Mouse (Mus musculus) midbrain, embryonic 16.5 days (tissue): ENCODE results near the gene B130006D01Rik. TPM values are rescaled to one million over a fixed set of nuclear protein-coding genes. Genes with fewer than 3 reads are reported as not detected.

Experiments used
- ATAC-seq: fragments of 200-750 bp; cut with Nextera tagmentation; 2 replicates; pipeline ENCODE4 v1.8.0; 2017; ENCODE audit warnings: moderate TSS enrichment
- H3K27ac ChIP-seq: fragments of 300-500 bp; sonication (generic); 2 replicates; pipeline ENCODE4 v1.5.1; 2014; ENCODE audit warnings: mild to moderate bottlenecking, low read length, mixed read lengths
- H3K27me3 ChIP-seq: fragments of 300-500 bp; sonication (generic); 2 replicates; pipeline ENCODE4 v1.6.1; 2014; ENCODE audit warnings: low read depth, low read length, mixed read lengths; ENCODE audit not compliant: control insufficient read depth, insufficient read depth
- H3K36me3 ChIP-seq: fragments of 300-500 bp; sonication (generic); 2 replicates; pipeline ENCODE4 v1.6.1; 2014; ENCODE audit warnings: mild to moderate bottlenecking, low read length, moderate library complexity, mixed read lengths; ENCODE audit not compliant: control insufficient read depth, insufficient read depth
- H3K4me1 ChIP-seq: fragments of 300-500 bp; sonication (generic); 2 replicates; pipeline ENCODE4 v1.6.1; 2014; ENCODE audit warnings: mild to moderate bottlenecking, low read length, mixed read lengths; ENCODE audit not compliant: control insufficient read depth, insufficient read depth
- H3K4me2 ChIP-seq: fragments of 300-500 bp; sonication (generic); 2 replicates; pipeline ENCODE4 v1.6.1; 2014; ENCODE audit warnings: mild to moderate bottlenecking, low read length, mixed read lengths
- H3K4me3 ChIP-seq: fragments of 300-500 bp; sonication (generic); 2 replicates; pipeline ENCODE4 v1.5.1; 2014; ENCODE audit warnings: low read depth, mild to moderate bottlenecking, low read length, moderate library complexity, mixed read lengths
- H3K9ac ChIP-seq: fragments of 300-500 bp; sonication (generic); 2 replicates; pipeline ENCODE4 v1.6.1; 2014; ENCODE audit warnings: low read depth, low read length, mixed read lengths
- H3K9me3 ChIP-seq: fragments of 300-500 bp; sonication (generic); replicated peaks from 2 replicates; pipeline ENCODE4 v1.6.1; 2014; ENCODE audit warnings: mild to moderate bottlenecking, low read length, mixed read lengths; ENCODE audit not compliant: control insufficient read depth, poor library complexity, severe bottlenecking
- WGBS: fragments of 180-500 bp; shearing (Covaris S2); extraction: QIAGEN DNeasy Blood & Tissue Kit; methylation state at CpG from one replicate; pipeline ENCODE4 v1.1.7; 2014; 5-methylcytosine and 5-hydroxymethylcytosine counted together
- polyA plus RNA-seq: library from polyadenylated mRNA; unstranded; fragments of >200 nt; fragmentation: Nextera tagmentation; extraction: Ambion mirVana; gene quantifications from 2 replicates; pipeline ENCODE4 v1.2.1, GENCODE M21; 2015

The B130006D01Rik gene
- polyA plus RNA-seq, 1 experiment from 2014 or later = 1.3 TPM

- WGBS = 78% methylated on average over 7 of the region's 7 CpGs
- H3K4me3 ChIP-seq = no peak overlapping the region
- no peaks in the 10 kb centered on the region for H3K36me3 ChIP-seq
- no peak for ATAC-seq
- no peaks in the 10 kb centered on the region for H3K9me3 ChIP-seq
- no peak overlapping the region for H3K27ac ChIP-seq
- H3K4me1 ChIP-seq = no peaks in the 10 kb centered on the region
- no peaks in the 10 kb centered on the region for H3K27me3 ChIP-seq
- no peak overlapping the region for H3K9ac ChIP-seq
- no peak overlapping the region for H3K4me2 ChIP-seq
These were observed 34.4 kb upstream of the B130006D01Rik start for GRCm38 (mm10) chr11:95688981-95689380.

- Histone ChIP-seq H3K9ac (no peak overlapping the region), H3K4me1 (no peaks in the 10 kb centered on the region), H3K27ac (no peak overlapping the region), H3K27me3 (no peaks in the 10 kb centered on the region), H3K4me3 (no peak overlapping the region), H3K9me3 (no peaks in the 10 kb centered on the region), H3K36me3 (no peaks in the 10 kb centered on the region), H3K4me2 (no peak overlapping the region)
- WGBS = 93% methylated on average over 3 of the region's 3 CpGs
- no peak for ATAC-seq
These were observed 33.8 kb upstream of the B130006D01Rik start for GRCm38 (mm10) chr11:95689544-95689943.

- H3K27ac ChIP-seq = no peak overlapping the region
- no peak overlapping the region for H3K4me2 ChIP-seq
- H3K27me3 ChIP-seq = no peaks in the 10 kb centered on the region
- no peak overlapping the region for H3K9ac ChIP-seq
- H3K4me3 ChIP-seq = no peak overlapping the region
- H3K9me3 ChIP-seq = no peaks in the 10 kb centered on the region
- ATAC-seq = no peak
- 81% methylated on average over 5 of the region's 5 CpGs for WGBS
- no peaks in the 10 kb centered on the region for H3K36me3 ChIP-seq
- no peaks in the 10 kb centered on the region for H3K4me1 ChIP-seq
These were observed 24.8 kb upstream of the B130006D01Rik start for GRCm38 (mm10) chr11:95698541-95698940.

- Histone ChIP-seq H3K27ac (no peak overlapping the region), H3K27me3 (no peaks in the 10 kb centered on the region)
- WGBS = 95% methylated on average over 13 of the region's 13 CpGs
These were observed 22.3 kb upstream of the B130006D01Rik start for GRCm38 (mm10) chr11:95700778-95701739.

GRCm38 (mm10) chr11:95704032-95704969 is 19.1 kb upstream of the B130006D01Rik start:
- Histone ChIP-seq H3K9me3 (no peaks in the 10 kb centered on the region), H3K4me2 (no peak overlapping the region), H3K27me3 (no peaks in the 10 kb centered on the region), H3K4me1 (no peaks in the 10 kb centered on the region), H3K4me3 (no peak overlapping the region), H3K27ac (no peak overlapping the region), H3K9ac (no peak overlapping the region), H3K36me3 (no peaks in the 10 kb centered on the region)
- WGBS = 92% methylated on average over 12 of the region's 12 CpGs
- ATAC-seq = no peak

More at GRCm38 (mm10) chr11:95700778-95701739, 22.3 kb upstream of the B130006D01Rik start:
- no peak for ATAC-seq
- Histone ChIP-seq H3K9me3 (no peaks in the 10 kb centered on the region), H3K9ac (no peak overlapping the region), H3K36me3 (no peaks in the 10 kb centered on the region), H3K4me3 (no peak overlapping the region), H3K4me1 (no peaks in the 10 kb centered on the region), H3K4me2 (no peak overlapping the region)

GRCm38 (mm10) chr11:95704970-95705330 is 18.4 kb upstream of the B130006D01Rik start:
- ATAC-seq = no peak
- Histone ChIP-seq H3K27ac (no peak overlapping the region), H3K4me1 (no peaks in the 10 kb centered on the region), H3K9ac (no peak overlapping the region), H3K27me3 (no peaks in the 10 kb centered on the region), H3K36me3 (no peaks in the 10 kb centered on the region), H3K4me3 (no peak overlapping the region), H3K4me2 (no peak overlapping the region), H3K9me3 (no peaks in the 10 kb centered on the region)
- 51% methylated on average over 4 of the region's 4 CpGs for WGBS

GRCm38 (mm10) chr11:95709534-95710040 is 13.8 kb upstream of the B130006D01Rik start:
- Histone ChIP-seq H3K27me3 (no peaks in the 10 kb centered on the region), H3K9ac (no peak overlapping the region), H3K4me2 (no peak overlapping the region), H3K9me3 (no peaks in the 10 kb centered on the region), H3K36me3 (no peaks in the 10 kb centered on the region), H3K27ac (no peak overlapping the region), H3K4me1 (peaks cover 5% of the 10 kb centered on the region), H3K4me3 (no peak overlapping the region)
- ATAC-seq = no peak
- WGBS = 95% methylated on average over 6 of the region's 6 CpGs

GRCm38 (mm10) chr11:95710478-95710877 is 12.9 kb upstream of the B130006D01Rik start:
- WGBS = 84% methylated on average over 7 of the region's 7 CpGs
- Histone ChIP-seq H3K4me1 (peaks cover 14% of the 10 kb centered on the region), H3K9me3 (no peaks in the 10 kb centered on the region), H3K27me3 (no peaks in the 10 kb centered on the region), H3K9ac (no peak overlapping the region), H3K36me3 (no peaks in the 10 kb centered on the region), H3K4me2 (no peak overlapping the region), H3K27ac (no peak overlapping the region), H3K4me3 (no peak overlapping the region)
- ATAC-seq = no peak
